Mouse (Mus musculus): ENCODE data around the gene Lsm2. TPM values are rescaled to one million over a fixed set of nuclear protein-coding genes. Genes with fewer than 3 reads are reported as not detected.

The Lsm2 gene
- total and polyA plus RNA-seq, 2 experiments from 2014 or later, result 23.1 to 64.2 TPM

DNA sequence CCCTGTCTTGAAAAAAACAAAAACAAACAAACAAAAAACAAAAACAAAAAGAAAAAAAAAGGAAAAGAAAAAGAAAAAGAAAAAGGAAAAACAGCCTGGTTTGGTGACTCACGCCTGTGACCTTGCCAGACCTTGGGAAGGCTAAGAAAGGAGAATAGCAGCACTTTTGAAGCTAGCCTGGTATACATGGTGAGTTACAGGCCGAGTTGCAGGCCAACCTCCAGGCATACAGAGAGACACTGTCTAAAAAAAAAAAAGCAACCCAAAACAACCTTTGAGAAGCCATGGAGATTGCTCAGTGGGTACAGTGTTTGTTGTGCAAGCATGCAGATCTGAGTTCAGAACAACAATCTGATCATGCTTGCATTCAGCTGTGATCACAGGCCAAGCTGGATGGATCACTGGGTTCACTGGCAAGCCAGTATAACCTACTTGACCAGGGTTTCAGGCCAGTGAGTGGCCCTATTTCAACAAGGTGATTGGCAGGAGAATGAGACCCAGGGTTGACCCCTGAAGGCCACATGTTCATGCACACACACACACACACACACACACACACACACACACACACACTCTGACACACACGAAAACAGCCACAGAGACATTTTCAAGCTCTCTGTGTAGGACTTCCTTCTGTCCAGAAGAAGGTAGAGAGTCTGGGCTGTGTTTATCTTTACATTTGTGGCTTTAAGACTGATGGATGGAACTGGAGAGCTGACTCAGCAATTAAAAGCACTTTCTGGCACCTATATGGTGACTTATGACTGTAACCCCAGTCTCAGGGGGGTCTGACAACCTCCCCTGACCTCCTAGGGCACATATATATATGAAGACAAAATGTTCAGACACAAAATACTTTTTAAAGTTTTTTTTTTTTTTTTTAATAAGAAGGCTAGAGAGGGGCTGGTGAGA lies 5.8 kb upstream of the Lsm2 start:
- Histone ChIP-seq H3K4me1 (ENCODE audit: control insufficient read depth, insufficient read depth) (0 out of 2 replicates have a peak, but pooled peaks cover 7% of the 10 kb centered on the region), H3K27ac (ENCODE audit: low read depth) (no peak overlapping the region), H3K36me3 (replicated peaks; ENCODE audit: control insufficient read depth, insufficient read depth, low read length) (no peaks in the 10 kb centered on the region), H3K9me3 (replicated peaks; ENCODE audit: control insufficient read depth, low read length) (no peaks in the 10 kb centered on the region), H3K9ac (replicated peaks; ENCODE audit: low read depth, low read length) (no peak overlapping the region), H3K4me3 (ENCODE audit: low read depth, low read length) (no peak overlapping the region), H3K4me2 (ENCODE audit: low read depth, low read length) (no peak overlapping the region), H3K27me3 (ENCODE audit: control insufficient read depth, insufficient read depth, low read length) (no peaks in the 10 kb centered on the region)
- ATAC-seq (ENCODE audit: insufficient read depth, low read depth), result no peak
- TF ChIP-seq CTCF (IDR thresholded peaks at IDR 0.05; ENCODE audit: low read depth) (no peak), EP300 (IDR thresholded peaks at IDR 0.05; ENCODE audit: low read depth) (no peak)
- WGBS, result 79% methylated on average over 3 of the region's 3 CpGs
- DNase-seq (ENCODE audit: low spot score), result no peak

DNA sequence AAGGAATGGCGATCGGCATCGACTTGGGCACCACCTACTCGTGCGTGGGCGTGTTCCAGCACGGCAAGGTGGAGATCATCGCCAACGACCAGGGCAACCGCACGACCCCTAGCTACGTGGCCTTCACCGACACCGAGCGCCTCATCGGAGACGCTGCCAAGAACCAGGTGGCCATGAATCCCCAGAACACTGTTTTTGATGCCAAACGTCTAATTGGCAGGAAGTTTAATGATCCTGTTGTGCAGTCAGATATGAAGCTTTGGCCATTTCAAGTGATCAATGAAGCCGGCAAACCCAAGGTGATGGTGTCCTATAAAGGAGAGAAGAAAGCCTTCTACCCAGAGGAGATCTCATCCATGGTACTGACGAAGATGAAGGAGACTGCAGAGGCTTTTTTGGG lies 4.7 kb upstream of the Lsm2 start:
- H3K36me3 ChIP-seq (replicated peaks; ENCODE audit: control insufficient read depth, insufficient read depth, low read length), result no peaks in the 10 kb centered on the region
- no peaks in the 10 kb centered on the region for H3K27me3 ChIP-seq (ENCODE audit: control insufficient read depth, insufficient read depth, low read length)
- 91% methylated on average over 20 of the region's 20 CpGs for WGBS
- 0 out of 2 replicates have a peak, but pooled peaks cover 12% of the 10 kb centered on the region for H3K4me1 ChIP-seq (ENCODE audit: control insufficient read depth, insufficient read depth)
- TF ChIP-seq EP300 (IDR thresholded peaks at IDR 0.05; ENCODE audit: low read depth) (no peak), CTCF (IDR thresholded peaks at IDR 0.05; ENCODE audit: low read depth) (no peak)
- H3K4me3 ChIP-seq (ENCODE audit: low read depth, low read length), result no peak overlapping the region
- H3K9me3 ChIP-seq (replicated peaks; ENCODE audit: control insufficient read depth, low read length), result no peaks in the 10 kb centered on the region
- no peak overlapping the region for H3K4me2 ChIP-seq (ENCODE audit: low read depth, low read length)
- DNase-seq (ENCODE audit: low spot score) (no peak), ATAC-seq (ENCODE audit: insufficient read depth, low read depth) (no peak)
- H3K9ac ChIP-seq (replicated peaks; ENCODE audit: low read depth, low read length), result no peak overlapping the region
- no peak overlapping the region for H3K27ac ChIP-seq (ENCODE audit: low read depth)

DNA sequence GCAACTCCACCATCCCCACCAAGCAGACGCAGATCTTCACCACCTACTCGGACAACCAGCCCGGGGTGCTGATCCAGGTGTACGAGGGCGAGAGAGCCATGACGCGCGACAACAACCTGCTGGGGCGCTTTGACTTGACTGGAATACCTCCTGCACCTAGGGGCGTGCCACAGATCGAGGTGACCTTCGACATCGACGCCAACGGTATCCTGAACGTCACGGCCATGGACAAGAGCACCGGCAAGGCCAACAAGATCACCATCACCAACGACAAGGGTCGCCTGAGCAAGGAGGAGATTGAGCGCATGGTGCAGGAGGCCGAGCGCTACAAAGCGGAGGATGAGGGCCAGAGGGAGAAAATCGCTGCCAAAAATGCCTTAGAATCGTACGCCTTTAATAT lies 3.4 kb upstream of the Lsm2 start:
- no peaks in the 10 kb centered on the region for H3K27me3 ChIP-seq (ENCODE audit: control insufficient read depth, insufficient read depth, low read length)
- no peaks in the 10 kb centered on the region for H3K9me3 ChIP-seq (replicated peaks; ENCODE audit: control insufficient read depth, low read length)
- DNase-seq (ENCODE audit: low spot score) (no peak), ATAC-seq (ENCODE audit: insufficient read depth, low read depth) (no peak)
- peaks cover 13% of the 10 kb centered on the region for H3K4me1 ChIP-seq (ENCODE audit: control insufficient read depth, insufficient read depth)
- no peak overlapping the region for H3K4me2 ChIP-seq (ENCODE audit: low read depth, low read length)
- no peak for TF ChIP-seq CTCF (IDR thresholded peaks at IDR 0.05; ENCODE audit: low read depth)
- no peak for TF ChIP-seq EP300 (IDR thresholded peaks at IDR 0.05; ENCODE audit: low read depth)
- no peaks in the 10 kb centered on the region for H3K36me3 ChIP-seq (replicated peaks; ENCODE audit: control insufficient read depth, insufficient read depth, low read length)
- H3K27ac ChIP-seq (ENCODE audit: low read depth), result no peak overlapping the region
- no peak overlapping the region for H3K9ac ChIP-seq (replicated peaks; ENCODE audit: low read depth, low read length)
- H3K4me3 ChIP-seq (ENCODE audit: low read depth, low read length), result no peak overlapping the region
- WGBS, result 82% methylated on average over 27 of the region's 27 CpGs

DNA sequence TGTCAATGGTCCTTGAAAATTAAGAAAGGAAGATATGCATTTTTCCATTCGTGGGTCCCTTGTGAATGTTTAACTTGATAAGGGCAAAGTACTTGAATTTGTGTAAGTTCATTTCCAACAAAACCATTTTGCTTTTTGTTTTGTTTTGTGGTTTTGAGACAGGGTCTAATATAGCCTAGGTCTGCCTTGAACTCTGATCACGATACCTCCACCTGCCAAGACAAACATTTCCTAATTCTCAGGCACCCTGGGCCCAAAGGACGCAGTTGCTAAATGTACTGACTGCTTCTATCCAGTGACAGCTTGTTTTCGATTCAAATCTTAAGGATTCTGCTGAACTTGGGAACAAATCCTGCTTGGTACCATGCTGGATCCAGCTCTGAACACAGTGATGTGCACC lies 2.0 kb upstream of the Lsm2 start:
- WGBS, result 89% methylated on average over 4 of the region's 4 CpGs
- H3K4me3 ChIP-seq (ENCODE audit: low read depth, low read length), result no peak overlapping the region
- H3K4me2 ChIP-seq (ENCODE audit: low read depth, low read length), result no peak overlapping the region
- H3K9ac ChIP-seq (replicated peaks; ENCODE audit: low read depth, low read length), result no peak overlapping the region
- H3K9me3 ChIP-seq (replicated peaks; ENCODE audit: control insufficient read depth, low read length), result no peaks in the 10 kb centered on the region
- H3K27me3 ChIP-seq (ENCODE audit: control insufficient read depth, insufficient read depth, low read length), result no peaks in the 10 kb centered on the region
- ATAC-seq (ENCODE audit: insufficient read depth, low read depth), result no peak
- TF ChIP-seq EP300 (IDR thresholded peaks at IDR 0.05; ENCODE audit: low read depth) (no peak), CTCF (IDR thresholded peaks at IDR 0.05; ENCODE audit: low read depth) (no peak)
- peaks cover 13% of the 10 kb centered on the region for H3K4me1 ChIP-seq (ENCODE audit: control insufficient read depth, insufficient read depth)
- H3K27ac ChIP-seq (ENCODE audit: low read depth), result no peak overlapping the region
- no peak for DNase-seq (ENCODE audit: low spot score)
- no peaks in the 10 kb centered on the region for H3K36me3 ChIP-seq (replicated peaks; ENCODE audit: control insufficient read depth, insufficient read depth, low read length)

DNA sequence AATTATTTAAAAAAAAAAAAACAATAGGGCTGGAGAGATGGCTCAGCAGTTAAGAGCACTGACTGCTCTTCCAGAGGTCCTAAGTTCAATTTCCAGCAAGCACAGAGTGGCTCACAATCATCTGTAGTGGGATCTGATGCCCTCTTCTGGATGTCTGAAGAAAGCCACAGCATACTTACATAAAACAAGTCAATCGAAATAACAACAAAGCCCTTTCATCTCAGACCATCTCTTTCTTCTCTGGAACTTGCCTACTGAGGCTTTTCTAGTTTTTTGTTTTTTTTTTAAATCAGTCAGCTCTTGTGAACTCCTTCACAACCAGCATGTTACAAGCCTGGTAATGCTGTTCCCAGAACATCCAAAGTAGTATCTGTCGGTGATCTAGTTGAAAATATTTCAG lies 1.0 kb upstream of the Lsm2 start:
- TF ChIP-seq EP300 (IDR thresholded peaks at IDR 0.05; ENCODE audit: low read depth) (no peak), CTCF (IDR thresholded peaks at IDR 0.05; ENCODE audit: low read depth) (peak; percentile 63)
- 10% methylated on average over 2 of the region's 2 CpGs for WGBS
- Histone ChIP-seq H3K4me1 (ENCODE audit: control insufficient read depth, insufficient read depth) (peaks cover 13% of the 10 kb centered on the region), H3K4me2 (ENCODE audit: low read depth, low read length) (peak overlapping the region; percentile 96), H3K27me3 (ENCODE audit: control insufficient read depth, insufficient read depth, low read length) (no peaks in the 10 kb centered on the region), H3K4me3 (ENCODE audit: low read depth, low read length) (peak overlapping the region; percentile 85), H3K36me3 (replicated peaks; ENCODE audit: control insufficient read depth, insufficient read depth, low read length) (peaks cover 8% of the 10 kb centered on the region), H3K27ac (ENCODE audit: low read depth) (peak overlapping the region; percentile 93), H3K9ac (replicated peaks; ENCODE audit: low read depth, low read length) (peak overlapping the region; percentile 73; the same call in 1 of the 2 replicates), H3K9me3 (replicated peaks; ENCODE audit: control insufficient read depth, low read length) (no peaks in the 10 kb centered on the region)
- DNase-seq (ENCODE audit: low spot score) (peak; percentile 76), ATAC-seq (ENCODE audit: insufficient read depth, low read depth) (no peak)
